Mouse (Mus musculus): ENCODE measurements around the gene Nol10. TPM values are rescaled to one million over a fixed set of nuclear protein-coding genes. Genes with fewer than 3 reads are reported as not detected.

Nol10 gene
- polyA plus RNA-seq (2012; fragmentation: generic; extraction: Trizol): 13.2 TPM

DNA sequence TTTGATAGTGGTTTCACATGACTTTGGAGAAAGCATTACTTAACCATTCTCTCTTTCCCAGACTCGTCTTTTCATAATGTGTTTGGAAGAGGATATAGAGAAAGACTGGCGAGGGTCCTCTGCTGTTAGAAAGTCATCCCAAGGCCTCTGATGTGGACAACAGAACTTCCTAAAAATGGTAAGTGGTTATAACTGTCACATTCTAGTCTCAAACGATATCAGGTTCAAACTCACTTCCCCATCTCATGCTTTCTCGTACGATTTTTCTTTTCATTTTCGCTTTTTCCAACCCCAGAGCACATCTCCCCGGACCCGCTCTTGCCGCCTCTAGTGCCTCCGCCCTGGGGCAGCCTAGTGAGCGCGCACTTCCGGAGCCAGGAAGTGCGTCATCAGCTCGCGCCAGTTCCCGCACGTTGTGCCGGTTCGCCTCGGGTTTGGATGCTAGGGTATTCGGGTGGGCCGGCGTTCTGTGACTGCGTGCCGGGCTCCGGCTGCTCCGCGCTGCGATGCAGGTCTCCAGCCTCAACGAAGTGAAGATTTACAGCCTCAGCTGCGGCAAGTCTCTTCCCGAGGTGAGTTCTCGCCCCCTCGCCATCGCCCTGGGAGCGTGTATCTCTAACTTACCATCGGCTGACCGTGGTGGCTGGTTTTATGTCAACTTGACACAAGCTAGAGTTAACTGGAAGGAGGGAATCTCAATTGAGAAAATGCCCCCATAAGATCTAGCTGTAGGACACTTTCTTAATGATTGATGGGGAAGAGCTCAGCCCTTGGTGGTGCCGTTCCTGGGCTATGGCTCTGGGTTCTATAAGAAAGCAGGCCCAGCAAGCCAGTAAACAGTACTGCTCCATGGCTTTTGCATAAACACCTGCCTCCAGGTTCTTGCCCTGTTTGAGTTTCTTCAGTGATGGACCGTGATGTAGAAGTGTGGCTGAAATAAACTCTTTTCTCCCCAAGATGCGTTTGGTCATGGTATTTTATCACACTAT is at the start of gene Nol10:
Gene Nol10, plus strand, starts transcription at position 411 of the 989 bp plus-strand sequence.
- TF ChIP-seq POLR2A (IDR thresholded peaks at IDR 0.05; ENCODE audit: insufficient read length, low read depth) (peak; percentile 71), E2F4 (IDR thresholded peaks at IDR 0.05; ENCODE audit: insufficient read depth) (peak; percentile 5), MYOD1 (IDR thresholded peaks at IDR 0.05; ENCODE audit: control insufficient read depth in 1 of 3, insufficient read length in 2 of 3, low read depth in 2 of 3) (no peak), POLR2AphosphoS2 (IDR thresholded peaks at IDR 0.05; ENCODE audit: insufficient read length, low read depth) (peak; percentile 88), TCF3 (IDR thresholded peaks at IDR 0.05; ENCODE audit: insufficient read length, low read depth) (no peak)

DNA sequence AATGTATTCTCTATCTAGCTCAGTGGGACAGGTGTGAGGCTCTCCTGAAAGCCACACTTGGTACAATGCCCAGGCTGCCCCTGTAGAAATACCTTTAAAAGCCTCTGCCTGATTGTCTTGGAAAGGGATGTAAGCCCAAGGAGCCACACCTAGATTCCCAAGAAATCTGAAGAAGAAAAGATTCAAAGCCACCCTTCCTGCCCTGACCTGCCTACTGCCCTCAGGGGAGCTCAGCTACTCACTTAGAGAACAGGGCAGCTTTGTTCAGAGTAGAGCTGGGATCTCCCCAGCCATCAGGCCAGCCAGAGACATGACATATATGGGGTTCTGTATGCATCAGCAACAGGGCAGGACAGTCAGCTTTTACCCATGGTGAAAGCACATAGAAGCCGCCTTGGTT is 48.4 kb upstream of the Nol10 start:
- H3K27me3 ChIP-seq (ENCODE audit: control insufficient read depth, insufficient read depth, insufficient read length): no peaks in the 10 kb centered on the region
- H3K79me2 ChIP-seq (ENCODE audit: control insufficient read depth, insufficient read depth): no peaks in the 10 kb centered on the region
- no peak for TF ChIP-seq REST (IDR thresholded peaks at IDR 0.05; ENCODE audit: insufficient read depth, insufficient read length)
- TF ChIP-seq TCF3 (IDR thresholded peaks at IDR 0.05; ENCODE audit: insufficient read length, low read depth): no peak
- TF ChIP-seq E2F4 (IDR thresholded peaks at IDR 0.05; ENCODE audit: insufficient read depth): no peak
- TF ChIP-seq MAX (IDR thresholded peaks at IDR 0.05; ENCODE audit: low read depth): no peak
- TF ChIP-seq USF1 (IDR thresholded peaks at IDR 0.05; ENCODE audit: low read depth): no peak
- no peak for TF ChIP-seq SRF (IDR thresholded peaks at IDR 0.05; ENCODE audit: control insufficient read depth, insufficient read length, low read depth)
- no peak for TF ChIP-seq POLR2A (IDR thresholded peaks at IDR 0.05; ENCODE audit: insufficient read length, low read depth)
- no peak for TF ChIP-seq MYOD1 (IDR thresholded peaks at IDR 0.05; ENCODE audit: control insufficient read depth in 1 of 3, insufficient read length in 2 of 3, low read depth in 2 of 3)
- no peak for TF ChIP-seq TCF12 (IDR thresholded peaks at IDR 0.05; ENCODE audit: insufficient read depth, poor library complexity, severe bottlenecking)
- TF ChIP-seq POLR2AphosphoS2 (IDR thresholded peaks at IDR 0.05; ENCODE audit: insufficient read length, low read depth): no peak
- no peak overlapping the region for H3ac ChIP-seq (ENCODE audit: control insufficient read depth, insufficient read length)
- no peaks in the 10 kb centered on the region for H3K36me3 ChIP-seq (ENCODE audit: control insufficient read depth, insufficient read depth)
- H3K4me2 ChIP-seq (ENCODE audit: low read depth): no peak overlapping the region
- H3K4me3 ChIP-seq: no peak overlapping the region

More for the DNA sequence above, at the start of gene Nol10:
- peak within 1 kb of the TSS; percentile 88 for H3K4me2 ChIP-seq (ENCODE audit: low read depth)
- peaks cover 10% of the 10 kb centered on the region for H3K36me3 ChIP-seq (ENCODE audit: control insufficient read depth, insufficient read depth)
- peak within 1 kb of the TSS; percentile 94 for H3K4me3 ChIP-seq
- H3K79me2 ChIP-seq (ENCODE audit: control insufficient read depth, insufficient read depth): peaks cover 24% of the 10 kb centered on the region
- H3K27me3 ChIP-seq (ENCODE audit: control insufficient read depth, insufficient read depth, insufficient read length): no peaks in the 10 kb centered on the region
- peak within 1 kb of the TSS; percentile 28 for H3ac ChIP-seq (ENCODE audit: control insufficient read depth, insufficient read length)

DNA sequence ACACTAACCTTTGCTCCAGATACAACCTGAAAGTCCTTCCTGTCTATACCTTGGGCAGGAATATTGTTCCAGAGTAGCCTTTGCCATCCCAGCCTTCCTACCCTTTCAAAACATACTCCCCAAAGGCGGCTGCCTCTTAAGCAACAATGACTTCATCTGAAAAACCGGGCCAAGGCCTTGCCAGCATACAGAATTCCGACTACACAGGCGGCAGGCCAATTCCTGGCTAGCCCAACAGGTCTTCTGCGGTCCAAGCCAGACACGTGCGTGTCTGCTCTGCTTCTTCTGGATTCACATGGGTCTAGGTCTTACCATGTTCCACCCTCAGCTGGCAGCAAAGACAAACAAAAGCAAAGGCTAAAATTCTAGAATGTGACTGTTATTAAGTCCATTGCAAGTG is 42.8 kb upstream of the Nol10 start:
- TF ChIP-seq MYOD1 (IDR thresholded peaks at IDR 0.05; ENCODE audit: control insufficient read depth in 1 of 3, insufficient read length in 2 of 3, low read depth in 2 of 3) (no peak), CEBPB (IDR thresholded peaks at IDR 0.05; ENCODE audit: insufficient read depth, poor library complexity, severe bottlenecking) (no peak), USF1 (IDR thresholded peaks at IDR 0.05; ENCODE audit: low read depth) (no peak), TCF3 (IDR thresholded peaks at IDR 0.05; ENCODE audit: insufficient read length, low read depth) (no peak)
- no peaks in the 10 kb centered on the region for H3K27me3 ChIP-seq (ENCODE audit: control insufficient read depth, insufficient read depth, insufficient read length)
- no peaks in the 10 kb centered on the region for H3K36me3 ChIP-seq (ENCODE audit: control insufficient read depth, insufficient read depth)
- H3K4me3 ChIP-seq: no peak overlapping the region
- H3ac ChIP-seq (ENCODE audit: control insufficient read depth, insufficient read length): no peak overlapping the region
- no peaks in the 10 kb centered on the region for H3K79me2 ChIP-seq (ENCODE audit: control insufficient read depth, insufficient read depth)
- H3K4me2 ChIP-seq (ENCODE audit: low read depth): no peak overlapping the region

DNA sequence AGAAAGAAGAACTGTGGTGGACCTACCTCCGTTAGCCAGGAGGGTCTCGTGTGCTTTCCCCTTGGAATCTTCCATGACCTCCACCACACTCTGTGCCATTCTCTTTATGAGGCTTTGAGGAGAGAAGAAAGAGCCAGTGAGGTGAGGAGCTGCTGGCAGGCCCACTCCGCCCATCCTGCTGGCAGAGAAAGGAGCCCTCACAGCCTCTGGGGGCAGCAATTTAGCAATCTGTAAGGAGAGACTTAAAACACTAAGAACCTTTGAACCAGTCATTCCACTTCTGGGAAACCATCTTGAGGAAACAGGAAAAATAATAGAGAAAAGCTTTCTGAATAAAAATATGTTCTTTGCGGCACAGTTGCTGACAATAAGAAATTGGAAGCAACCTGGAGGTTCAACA is 40.0 kb upstream of the Nol10 start:
- TF ChIP-seq TCF12 (IDR thresholded peaks at IDR 0.05; ENCODE audit: insufficient read depth, poor library complexity, severe bottlenecking) (no peak), E2F4 (IDR thresholded peaks at IDR 0.05; ENCODE audit: insufficient read depth) (no peak), MYOG (IDR thresholded peaks at IDR 0.05; ENCODE audit: control insufficient read depth in 1 of 3, insufficient read depth in 1 of 3, insufficient read length in 2 of 3, low read depth in 2 of 3) (no peak), MAX (IDR thresholded peaks at IDR 0.05; ENCODE audit: low read depth) (no peak), POLR2AphosphoS2 (IDR thresholded peaks at IDR 0.05; ENCODE audit: insufficient read length, low read depth) (no peak), CEBPB (IDR thresholded peaks at IDR 0.05; ENCODE audit: insufficient read depth, poor library complexity, severe bottlenecking) (no peak), MYOD1 (IDR thresholded peaks at IDR 0.05; ENCODE audit: control insufficient read depth in 1 of 3, insufficient read length in 2 of 3, low read depth in 2 of 3) (no peak), POLR2A (IDR thresholded peaks at IDR 0.05; ENCODE audit: insufficient read length, low read depth) (no peak), SRF (IDR thresholded peaks at IDR 0.05; ENCODE audit: control insufficient read depth, insufficient read length, low read depth) (no peak), USF1 (IDR thresholded peaks at IDR 0.05; ENCODE audit: low read depth) (no peak), REST (IDR thresholded peaks at IDR 0.05; ENCODE audit: insufficient read depth, insufficient read length) (no peak), TCF3 (IDR thresholded peaks at IDR 0.05; ENCODE audit: insufficient read length, low read depth) (no peak)
- no peak overlapping the region for H3K4me3 ChIP-seq
- H3K4me2 ChIP-seq (ENCODE audit: low read depth): no peak overlapping the region
- H3ac ChIP-seq (ENCODE audit: control insufficient read depth, insufficient read length): no peak overlapping the region
- H3K36me3 ChIP-seq (ENCODE audit: control insufficient read depth, insufficient read depth): no peaks in the 10 kb centered on the region
- no peaks in the 10 kb centered on the region for H3K79me2 ChIP-seq (ENCODE audit: control insufficient read depth, insufficient read depth)
- no peaks in the 10 kb centered on the region for H3K27me3 ChIP-seq (ENCODE audit: control insufficient read depth, insufficient read depth, insufficient read length)
